Mouse (Mus musculus) liver, adult 2 months (tissue): ENCODE results near the gene Iffo1.

Experiments used
- CTCF ChIP-seq: fragments of 200-500 bp; IDR thresholded peaks from 2 replicates; pipeline ENCODE4 v1.5.1; 2011; ENCODE audit warnings: low read depth, low read length, control low read depth
- POLR2A ChIP-seq: fragments of 200-500 bp; IDR thresholded peaks from 2 replicates; pipeline ENCODE4 v1.6.1; 2011; ENCODE audit warnings: low read length, control low read depth; ENCODE audit not compliant: insufficient read depth; ENCODE audit errors: extremely low read depth

GRCm38 (mm10) chr6:125197166-125197565 lies 52.1 kb downstream of the Iffo1 start:
- TF ChIP-seq POLR2A = no peak
- no peak for TF ChIP-seq CTCF
